Mouse (Mus musculus): ENCODE measurements around the gene Sept9. TPM values are rescaled to one million over a fixed set of nuclear protein-coding genes. Genes with fewer than 3 reads are reported as not detected.
A peak's percentile ranks its signal among the peaks of the same experiment; 100 is the strongest.

Gene Sept9
- polyA plus RNA-seq, 1 experiment from 2014 or later: 166 TPM

- Histone ChIP-seq H3K36me3 (no peaks in the 10 kb centered on the region), H3K4me2 (replicated peaks) (no peak overlapping the region), H3K9ac (no peak overlapping the region), H3K4me1 (replicated peaks) (peaks cover 34% of the 10 kb centered on the region), H3K9me3 (no peaks in the 10 kb centered on the region), H3K27ac (0 out of 2 replicates have a peak overlapping the region, but pooled peaks have one; percentile 1), H3K4me3 (replicated peaks) (no peak overlapping the region), H3K27me3 (replicated peaks) (no peaks in the 10 kb centered on the region)
- no peak for ATAC-seq
- 54% methylated on average over 9 of the region's 9 CpGs for WGBS
Observed at GRCm38 (mm10) chr11:117263096-117263808, 63.8 kb downstream of the Sept9 start.

GRCm38 (mm10) chr11:117264162-117265021 is 64.9 kb downstream of the Sept9 start:
- no peak overlapping the region for H3K4me3 ChIP-seq (replicated peaks)
- H3K27me3 ChIP-seq (replicated peaks): no peaks in the 10 kb centered on the region
- no peak overlapping the region for H3K9ac ChIP-seq
- WGBS: 67% methylated on average over 13 of the region's 13 CpGs
- no peaks in the 10 kb centered on the region for H3K9me3 ChIP-seq
- no peak for ATAC-seq
- H3K4me1 ChIP-seq (replicated peaks): peaks cover 46% of the 10 kb centered on the region
- H3K27ac ChIP-seq: 0 out of 2 replicates have a peak overlapping the region, but pooled peaks have one; percentile 90
- no peaks in the 10 kb centered on the region for H3K36me3 ChIP-seq
- H3K4me2 ChIP-seq (replicated peaks): peak overlapping the region; percentile 83; the same call in 1 of the 2 replicates

GRCm38 (mm10) chr11:117265270-117265980 is 66.0 kb downstream of the Sept9 start:
- Histone ChIP-seq H3K9ac (peak overlapping the region; percentile 76), H3K27ac (peak overlapping the region; percentile 90), H3K4me3 (replicated peaks) (peak overlapping the region; percentile 69), H3K27me3 (replicated peaks) (no peaks in the 10 kb centered on the region), H3K36me3 (no peaks in the 10 kb centered on the region), H3K4me1 (replicated peaks) (peaks cover 47% of the 10 kb centered on the region), H3K4me2 (replicated peaks) (peak overlapping the region; percentile 83), H3K9me3 (no peaks in the 10 kb centered on the region)
- peak; percentile 65 for ATAC-seq
- WGBS: 8% methylated on average over 18 of the region's 18 CpGs

- Histone ChIP-seq H3K9me3 (no peaks in the 10 kb centered on the region), H3K36me3 (no peaks in the 10 kb centered on the region), H3K4me3 (replicated peaks) (peak overlapping the region; percentile 69), H3K4me2 (replicated peaks) (peak overlapping the region; percentile 83), H3K9ac (peak overlapping the region; percentile 76), H3K27ac (peak overlapping the region; percentile 90), H3K4me1 (replicated peaks) (peaks cover 47% of the 10 kb centered on the region), H3K27me3 (replicated peaks) (no peaks in the 10 kb centered on the region)
- peak; percentile 88 for ATAC-seq
- 2% methylated on average over 69 of the region's 69 CpGs for WGBS
Observed at GRCm38 (mm10) chr11:117265981-117266905, 66.8 kb downstream of the Sept9 start.

GRCm38 (mm10) chr11:117266906-117267721 is 67.7 kb downstream of the Sept9 start:
- ATAC-seq: peak; percentile 58
- Histone ChIP-seq H3K9ac (peak overlapping the region; percentile 76), H3K9me3 (no peaks in the 10 kb centered on the region), H3K36me3 (no peaks in the 10 kb centered on the region), H3K4me2 (replicated peaks) (peak overlapping the region; percentile 83), H3K4me1 (replicated peaks) (peaks cover 48% of the 10 kb centered on the region), H3K4me3 (replicated peaks) (peak overlapping the region; percentile 69), H3K27me3 (replicated peaks) (no peaks in the 10 kb centered on the region), H3K27ac (peak overlapping the region; percentile 90)
- 1% methylated on average over 37 of the region's 37 CpGs for WGBS

- H3K27ac ChIP-seq: peak overlapping the region; percentile 6; the same call in 1 of the 2 replicates
- 25% methylated on average over 4 of the region's 4 CpGs for WGBS
Observed at GRCm38 (mm10) chr11:117267828-117268227, 68.4 kb downstream of the Sept9 start.

GRCm38 (mm10) chr11:117268304-117268956 is 69.0 kb downstream of the Sept9 start:
- Histone ChIP-seq H3K4me1 (replicated peaks) (peaks cover 54% of the 10 kb centered on the region), H3K27me3 (replicated peaks) (no peaks in the 10 kb centered on the region), H3K4me2 (replicated peaks) (peak overlapping the region; percentile 83), H3K36me3 (no peaks in the 10 kb centered on the region), H3K9me3 (no peaks in the 10 kb centered on the region), H3K4me3 (replicated peaks) (peak overlapping the region; percentile 69; the same call in 1 of the 2 replicates), H3K27ac (peak overlapping the region; percentile 6; the same call in 1 of the 2 replicates), H3K9ac (no peak overlapping the region)
- 40% methylated on average over 10 of the region's 10 CpGs for WGBS
- no peak for ATAC-seq

More at GRCm38 (mm10) chr11:117267828-117268227, 68.4 kb downstream of the Sept9 start:
- H3K36me3 ChIP-seq: no peaks in the 10 kb centered on the region
- H3K9me3 ChIP-seq: no peaks in the 10 kb centered on the region
- no peak overlapping the region for H3K9ac ChIP-seq
- ATAC-seq: no peak
- H3K4me2 ChIP-seq (replicated peaks): peak overlapping the region; percentile 83
- no peaks in the 10 kb centered on the region for H3K27me3 ChIP-seq (replicated peaks)
- peaks cover 54% of the 10 kb centered on the region for H3K4me1 ChIP-seq (replicated peaks)
- peak overlapping the region; percentile 69 for H3K4me3 ChIP-seq (replicated peaks)

GRCm38 (mm10) chr11:117269053-117269702 is 69.7 kb downstream of the Sept9 start:
- Histone ChIP-seq H3K27ac (0 out of 2 replicates have a peak overlapping the region, but pooled peaks have one; percentile 4), H3K4me2 (replicated peaks) (peak overlapping the region; percentile 83; the same call in 1 of the 2 replicates), H3K4me3 (replicated peaks) (no peak overlapping the region), H3K9me3 (no peaks in the 10 kb centered on the region), H3K27me3 (replicated peaks) (no peaks in the 10 kb centered on the region), H3K36me3 (no peaks in the 10 kb centered on the region), H3K4me1 (replicated peaks) (peaks cover 57% of the 10 kb centered on the region), H3K9ac (no peak overlapping the region; the same call in 1 of the 2 replicates)
- no peak for ATAC-seq
- 60% methylated on average over 8 of the region's 8 CpGs for WGBS

- ATAC-seq: no peak
- H3K4me3 ChIP-seq (replicated peaks): no peak overlapping the region
- H3K36me3 ChIP-seq: no peaks in the 10 kb centered on the region
- H3K27me3 ChIP-seq (replicated peaks): no peaks in the 10 kb centered on the region
- H3K9me3 ChIP-seq: no peaks in the 10 kb centered on the region
- H3K27ac ChIP-seq: no peak overlapping the region
- no peak overlapping the region for H3K4me2 ChIP-seq (replicated peaks)
- H3K9ac ChIP-seq: no peak overlapping the region
- 44% methylated on average over 6 of the region's 6 CpGs for WGBS
- H3K4me1 ChIP-seq (replicated peaks): peaks cover 55% of the 10 kb centered on the region
Observed at GRCm38 (mm10) chr11:117269946-117270345, 70.5 kb downstream of the Sept9 start.

- 60% methylated on average over 5 of the region's 5 CpGs for WGBS
- H3K9ac ChIP-seq: no peak overlapping the region
- H3K27me3 ChIP-seq (replicated peaks): no peaks in the 10 kb centered on the region
- H3K4me1 ChIP-seq (replicated peaks): peaks cover 65% of the 10 kb centered on the region
- no peaks in the 10 kb centered on the region for H3K9me3 ChIP-seq
- H3K4me3 ChIP-seq (replicated peaks): no peak overlapping the region
- H3K27ac ChIP-seq: no peak overlapping the region
- no peaks in the 10 kb centered on the region for H3K36me3 ChIP-seq
- no peak overlapping the region for H3K4me2 ChIP-seq (replicated peaks)
- ATAC-seq: no peak
Observed at GRCm38 (mm10) chr11:117274973-117275372, 75.5 kb downstream of the Sept9 start.
